21 mouse cellular contexts compared by ENCODE assay signal in genomic region chr7:44437933-44438332, GRCm38 (mm10). TPM values are rescaled to one million over a fixed set of nuclear protein-coding genes. Genes with fewer than 3 reads are reported as not detected.
DNase-seq lines count a peak whose midpoint lies in the region; ATAC-seq and TF ChIP-seq lines count a peak whose summit lies in the region.
"Had no signal": no experiment of that assay in that cellular context is flagged by ENCODE, and none has a peak within 500 bp of the region (broad histone marks: within the 10 kb centered on the region; RNA-seq: fewer than 3 reads in every experiment).

No protein-coding gene starts in this region.

- no peak overlapping the region for H3K4me2 ChIP-seq in embryonic facial prominence, embryonic 14.5 days (ENCODE audit: low read depth, low read length)
- no peak overlapping the region for H3K4me2 ChIP-seq in kidney, embryonic 15.5 days
- H3K4me2 ChIP-seq: embryonic facial prominence, embryonic 15.5 days; intestine, embryonic 15.5 days; limb, embryonic 15.5 days; liver, embryonic 15.5 days had no signal

- no peak overlapping the region for H3K4me3 ChIP-seq in embryonic facial prominence, embryonic 14.5 days (ENCODE audit: low read depth, low read length)
- H3K4me3 ChIP-seq in embryonic facial prominence, embryonic 10.5 days = no peak overlapping the region
- no peak overlapping the region for H3K4me3 ChIP-seq in layer of hippocampus, adult 2 months
- no peak overlapping the region for H3K4me3 ChIP-seq in kidney, embryonic 15.5 days (replicated peaks)
- H3K4me3 ChIP-seq: embryonic facial prominence, embryonic 15.5 days; heart, adult 2 months; intestine, embryonic 15.5 days; limb, embryonic 15.5 days; liver, embryonic 15.5 days had no signal

- no peak overlapping the region for H3K27ac ChIP-seq in embryonic facial prominence, embryonic 14.5 days (replicated peaks; ENCODE audit: low read depth, low read length)
- no peak overlapping the region for H3K27ac ChIP-seq in embryonic facial prominence, embryonic 10.5 days (replicated peaks)
- H3K27ac ChIP-seq in layer of hippocampus, adult 2 months = peak overlapping the region; percentile 64; the same call in 1 of the 2 replicates
- H3K27ac ChIP-seq in kidney, embryonic 15.5 days = no peak overlapping the region
- H3K27ac ChIP-seq: embryonic facial prominence, embryonic 15.5 days; heart, adult 2 months; intestine, embryonic 15.5 days; limb, embryonic 15.5 days; liver, embryonic 15.5 days; macrophage; stomach, postnatal 0 days had no signal

- WGBS in embryonic facial prominence, embryonic 14.5 days = 61% methylated on average over 8 of the region's 8 CpGs
- 61% methylated on average over 8 of the region's 8 CpGs for WGBS in embryonic facial prominence, embryonic 10.5 days
- 66% methylated on average over 8 of the region's 8 CpGs for WGBS in kidney, embryonic 15.5 days

- no peaks in the 10 kb centered on the region for H3K36me3 ChIP-seq in embryonic facial prominence, embryonic 14.5 days (ENCODE audit: control insufficient read depth, insufficient read depth, low read length)
- H3K36me3 ChIP-seq in embryonic facial prominence, embryonic 10.5 days (replicated peaks) = no peaks in the 10 kb centered on the region
- H3K36me3 ChIP-seq in kidney, embryonic 15.5 days = no peaks in the 10 kb centered on the region
- H3K36me3 ChIP-seq: embryonic facial prominence, embryonic 15.5 days; G1E; intestine, embryonic 15.5 days; limb, embryonic 15.5 days; liver, embryonic 15.5 days had no signal

- TF ChIP-seq CTCF in layer of hippocampus, adult 2 months (conservative IDR thresholded peaks at IDR 0.05) = no peak

- H3K4me1 ChIP-seq in embryonic facial prominence, embryonic 14.5 days (ENCODE audit: control insufficient read depth, insufficient read depth, low read length) = no peaks in the 10 kb centered on the region
- peaks cover 22% of the 10 kb centered on the region for H3K4me1 ChIP-seq in embryonic facial prominence, embryonic 10.5 days
- peaks cover 16% of the 10 kb centered on the region for H3K4me1 ChIP-seq in kidney, embryonic 15.5 days

- no peak for ATAC-seq in embryonic facial prominence, embryonic 14.5 days (ENCODE audit: low read depth)
- no peak for ATAC-seq in kidney, embryonic 15.5 days (replicated peaks; ENCODE audit: low FRiP score)
- ATAC-seq: intestine, embryonic 15.5 days had no signal

- no peak for DNase-seq in embryonic facial prominence, embryonic 14.5 days (ENCODE audit: low spot score)
- DNase-seq in embryonic facial prominence, embryonic 10.5 days (ENCODE audit: low spot score) = no peak
- DNase-seq in layer of hippocampus, adult 2 months (ENCODE audit: low spot score in 2 of 2) = no peak
- DNase-seq in layer of hippocampus, postnatal 10 days (ENCODE audit: low spot score in 2 of 2) = no peak
- DNase-seq in cerebellum, adult 18-20 months = peak; percentile 74 to 82
- peak; percentile 74 to 79 for DNase-seq in cerebellum, postnatal 14 days
- DNase-seq in frontal cortex, postnatal 25 days (ENCODE audit: low spot score in 2 of 2) = no peak
- DNase-seq: adrenal gland, postnatal 25 days; gastrocnemius, postnatal 14 days; heart, adult 2 months; heart, postnatal 36 days; layer of hippocampus, postnatal 36 days; right cerebral cortex, adult 18-20 months had no signal

- H3K27me3 ChIP-seq in embryonic facial prominence, embryonic 14.5 days (replicated peaks; ENCODE audit: control insufficient read depth, insufficient read depth, low read length) = peaks cover 40% of the 10 kb centered on the region
- peaks cover 75% of the 10 kb centered on the region for H3K27me3 ChIP-seq in embryonic facial prominence, embryonic 10.5 days (replicated peaks; ENCODE audit: low read depth, poor library complexity, severe bottlenecking)
- peaks cover 84% of the 10 kb centered on the region for H3K27me3 ChIP-seq in kidney, embryonic 15.5 days

- 0 out of 2 replicates have a peak overlapping the region, but pooled peaks have one; percentile 8 for H3K9ac ChIP-seq in embryonic facial prominence, embryonic 14.5 days (ENCODE audit: low read depth, low read length)
- H3K9ac ChIP-seq in kidney, embryonic 15.5 days = no peak overlapping the region
- H3K9ac ChIP-seq: embryonic facial prominence, embryonic 15.5 days; intestine, embryonic 15.5 days; limb, embryonic 15.5 days; liver, embryonic 15.5 days had no signal

- H3K9me3 ChIP-seq in embryonic facial prominence, embryonic 14.5 days (ENCODE audit: control insufficient read depth, low read length) = no peaks in the 10 kb centered on the region
- H3K9me3 ChIP-seq in embryonic facial prominence, embryonic 10.5 days = no peaks in the 10 kb centered on the region
- no peaks in the 10 kb centered on the region for H3K9me3 ChIP-seq in kidney, embryonic 15.5 days (replicated peaks)
- H3K9me3 ChIP-seq: embryonic facial prominence, embryonic 15.5 days; G1E; intestine, embryonic 15.5 days; limb, embryonic 15.5 days; liver, embryonic 15.5 days had no signal

RNA-seq across cellular contexts. Expression of gene Lrrc4b, which starts 9.1 kb away (rescaled TPM):
- polyA plus RNA-seq in embryonic facial prominence, embryonic 14.5 days (2014; fragmentation: Nextera tagmentation; extraction: Ambion mirVana) = 1.8 and 2.1 TPM in 2 replicates
- polyA plus RNA-seq in embryonic facial prominence, embryonic 10.5 days (2016; fragmentation: Nextera tagmentation; extraction: Ambion mirVana) = 0.68 and 1.1 TPM in 2 replicates
- 100 to 1,000 TPM; 318 to 334 TPM for total RNA-seq in layer of hippocampus, adult 2 months (2021)
- 100 to 1,000 TPM; 338 to 365 TPM for total RNA-seq in layer of hippocampus, postnatal 10 days (2021)
- 0.36 and 0.44 TPM in 2 replicates for polyA plus RNA-seq in kidney, embryonic 15.5 days (2015; fragmentation: Nextera tagmentation; extraction: Ambion mirVana)
- polyA plus RNA-seq: G1E; liver, embryonic 15.5 days; macrophage had no signal

RNA-seq across cellular contexts. Expression of gene Aspdh, which starts 27.3 kb away (rescaled TPM):
- polyA plus RNA-seq in embryonic facial prominence, embryonic 14.5 days (2014; fragmentation: Nextera tagmentation; extraction: Ambion mirVana) = 0.43 and 0.47 TPM in 2 replicates
- polyA plus RNA-seq in embryonic facial prominence, embryonic 10.5 days (2016; fragmentation: Nextera tagmentation; extraction: Ambion mirVana) = 0.64 TPM in 1 of 2 replicates, not detected in the other
- 10 to 100 TPM; 12.2 to 18.1 TPM for total RNA-seq in layer of hippocampus, adult 2 months (2021)
- 10 to 100 TPM; 13.0 to 16.5 TPM for total RNA-seq in layer of hippocampus, postnatal 10 days (2021)
- 3.2 and 3.9 TPM in 2 replicates for polyA plus RNA-seq in kidney, embryonic 15.5 days (2015; fragmentation: Nextera tagmentation; extraction: Ambion mirVana)
- total RNA-seq: G1E; gastrocnemius, postnatal 14 days had no signal
- polyA plus RNA-seq: G1E, macrophage had no signal

RNA-seq across cellular contexts. Expression of gene Josd2, which starts 29.8 kb away (rescaled TPM):
- 91.2 and 92.8 TPM in 2 replicates for polyA plus RNA-seq in embryonic facial prominence, embryonic 14.5 days (2014; fragmentation: Nextera tagmentation; extraction: Ambion mirVana)
- polyA plus RNA-seq in embryonic facial prominence, embryonic 10.5 days (2016; fragmentation: Nextera tagmentation; extraction: Ambion mirVana) = 80.3 and 85.1 TPM in 2 replicates
- 10 to 100 TPM; 91.3 to 92.0 TPM for total RNA-seq in layer of hippocampus, adult 2 months (2021)
- 10 to 100 TPM; 38.7 to 41.1 TPM for total RNA-seq in layer of hippocampus, postnatal 10 days (2021)
- 72.5 and 78.9 TPM in 2 replicates for polyA plus RNA-seq in kidney, embryonic 15.5 days (2015; fragmentation: Nextera tagmentation; extraction: Ambion mirVana)

RNA-seq across cellular contexts. Expression of gene 1700008O03Rik, which starts 52.3 kb away (rescaled TPM):
- polyA plus RNA-seq in embryonic facial prominence, embryonic 14.5 days (2014; fragmentation: Nextera tagmentation; extraction: Ambion mirVana) = 0.33 and 0.80 TPM in 2 replicates
- 1.1 and 1.9 TPM in 2 replicates for polyA plus RNA-seq in embryonic facial prominence, embryonic 10.5 days (2016; fragmentation: Nextera tagmentation; extraction: Ambion mirVana)
- total RNA-seq in layer of hippocampus, adult 2 months (2021) = 1 to 10 TPM; 3.0 to 3.3 TPM
- 1 to 10 TPM; 4.3 to 5.0 TPM for total RNA-seq in layer of hippocampus, postnatal 10 days (2021)
- polyA plus RNA-seq in kidney, embryonic 15.5 days (2015; fragmentation: Nextera tagmentation; extraction: Ambion mirVana) = 1.1 TPM in 2 replicates
- total RNA-seq: gastrocnemius, postnatal 14 days had no signal

RNA-seq across cellular contexts. Expression of gene Syt3, which starts 54.0 kb away (rescaled TPM):
- 2.4 and 2.6 TPM in 2 replicates for polyA plus RNA-seq in embryonic facial prominence, embryonic 14.5 days (2014; fragmentation: Nextera tagmentation; extraction: Ambion mirVana)
- polyA plus RNA-seq in embryonic facial prominence, embryonic 10.5 days (2016; fragmentation: Nextera tagmentation; extraction: Ambion mirVana) = 1.8 and 2.4 TPM in 2 replicates
- total RNA-seq in layer of hippocampus, adult 2 months (2021) = 10 to 100 TPM; 89.4 to 95.9 TPM
- 10 to 100 TPM; 84.0 to 90.2 TPM for total RNA-seq in layer of hippocampus, postnatal 10 days (2021)
- 2.4 and 2.5 TPM in 2 replicates for polyA plus RNA-seq in kidney, embryonic 15.5 days (2015; fragmentation: Nextera tagmentation; extraction: Ambion mirVana)
- total RNA-seq: G1E had no signal
- polyA plus RNA-seq: liver, embryonic 15.5 days; macrophage had no signal

Comparison
In these comparisons a context has a peak if more than half of its experiments do, and no peak if none do; other contexts are left out.
1. DNase-seq: peak in cerebellum, adult 18-20 months (2 of 2) and cerebellum, postnatal 14 days (2 of 2); none in embryonic facial prominence, embryonic 14.5 days (single experiment), embryonic facial prominence, embryonic 10.5 days (single experiment), layer of hippocampus, adult 2 months (0 of 2), layer of hippocampus, postnatal 10 days (0 of 2) and frontal cortex, postnatal 25 days (0 of 2).